Mouse (Mus musculus): Measurements from ENCODE around the gene Xirp2. TPM values are rescaled to one million over a fixed set of nuclear protein-coding genes. Genes with fewer than 3 reads are reported as not detected.
A peak's percentile ranks its signal among the peaks of the same experiment; 100 is the strongest.
"Not testable (repeated sequence)": the region's sequence is repeated elsewhere in the genome, so short reads cannot be mapped to it uniquely, and the experiment has no call there.

Gene Xirp2
- polyA plus RNA-seq (2016; fragmentation: Nextera tagmentation; extraction: Ambion mirVana), result not detected in 2 replicates

DNA sequence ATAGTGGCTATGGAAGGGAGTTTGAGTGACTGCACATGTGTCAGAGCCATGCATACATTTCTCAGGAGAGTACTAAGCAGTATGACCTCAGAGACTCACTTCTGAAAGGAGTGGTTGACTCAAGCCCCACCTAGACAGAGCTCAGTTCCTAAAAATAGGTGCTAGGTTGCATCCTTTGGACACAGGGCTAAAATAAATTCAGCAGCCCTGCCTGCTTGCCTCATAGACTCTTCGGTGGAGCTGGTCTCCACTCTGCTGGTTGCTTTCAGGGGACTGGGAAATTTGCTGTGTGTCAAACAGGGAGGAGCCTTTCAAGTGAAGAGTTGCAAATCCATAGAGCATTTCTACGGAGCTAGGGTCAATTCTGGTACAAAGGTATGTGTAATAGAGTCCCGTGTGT lies at the start of gene Xirp2:
Gene Xirp2 (plus strand): TSS at position 223 of the 400 bp plus-strand sequence.
- no peaks in the 10 kb centered on the region for H3K4me1 ChIP-seq
- no peak within 1 kb of the TSS for H3K27ac ChIP-seq (replicated peaks)
- no peak within 1 kb of the TSS for H3K4me3 ChIP-seq
- 84% methylated on average over 3 of the region's 3 CpGs for WGBS
- no peaks in the 10 kb centered on the region for H3K36me3 ChIP-seq (replicated peaks)
- DNase-seq (ENCODE audit: low spot score), result no peak
- H3K9me3 ChIP-seq, result no peaks in the 10 kb centered on the region
- H3K27me3 ChIP-seq (replicated peaks; ENCODE audit: low read depth, poor library complexity, severe bottlenecking), result no peaks in the 10 kb centered on the region

DNA sequence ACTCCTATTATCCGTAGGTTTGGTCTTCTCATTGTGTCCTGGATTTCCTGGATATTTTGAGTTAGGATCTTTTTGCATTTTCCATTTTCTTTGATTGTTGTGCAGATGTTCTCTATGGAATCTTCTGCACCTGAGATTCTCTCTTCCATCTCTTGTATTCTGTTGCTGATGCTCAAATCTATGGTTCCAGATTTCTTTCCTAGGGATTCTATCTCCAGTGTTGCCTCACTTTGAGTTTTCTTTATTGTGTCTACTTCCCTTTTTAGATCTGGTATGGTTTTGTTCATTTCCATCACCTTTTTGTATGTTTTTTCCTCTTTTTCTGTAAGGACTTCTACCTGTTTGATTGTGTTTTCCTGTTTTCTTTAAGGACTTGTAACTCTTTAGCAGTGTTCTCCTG lies 32.4 kb upstream of the Xirp2 start, which contains the start of gene Gm21830:
Gene Gm21830 (plus strand): TSS at position 301 of the 400 bp plus-strand sequence.
- not testable (repeated sequence) for H3K27me3 ChIP-seq (replicated peaks; ENCODE audit: low read depth, poor library complexity, severe bottlenecking); DNase-seq (ENCODE audit: low spot score); H3K27ac ChIP-seq (replicated peaks); H3K9me3 ChIP-seq; H3K36me3 ChIP-seq (replicated peaks); H3K4me1 ChIP-seq; H3K4me3 ChIP-seq
- WGBS, result no CpG with 5 or more reads among the region's 1 CpGs

DNA sequence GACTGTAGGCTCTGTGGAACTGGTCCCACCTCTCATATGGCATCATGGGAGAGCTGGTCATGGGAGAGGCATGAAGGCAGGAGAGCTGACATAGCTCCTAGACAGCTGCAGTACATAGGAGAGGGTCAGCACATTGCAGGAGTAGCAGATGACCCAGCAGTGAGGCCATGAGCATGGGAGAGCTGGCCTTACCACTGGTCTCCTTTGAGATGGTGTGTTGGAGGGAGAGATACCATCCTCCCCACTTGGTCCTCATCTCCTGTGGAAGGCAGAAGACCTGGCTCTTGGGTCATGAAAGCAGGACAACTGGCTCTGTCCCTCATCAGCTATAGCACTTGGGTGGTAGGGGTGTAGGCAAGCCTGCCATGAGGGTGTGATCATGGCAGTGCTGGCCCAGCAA lies 24.9 kb upstream of the Xirp2 start:
- no peak overlapping the region for H3K27ac ChIP-seq (replicated peaks)
- H3K4me1 ChIP-seq, result no peaks in the 10 kb centered on the region
- no peak for DNase-seq (ENCODE audit: low spot score)
- H3K9me3 ChIP-seq, result no peaks in the 10 kb centered on the region
- H3K4me3 ChIP-seq, result no peak overlapping the region
- H3K27me3 ChIP-seq (replicated peaks; ENCODE audit: low read depth, poor library complexity, severe bottlenecking), result no peaks in the 10 kb centered on the region
- no peaks in the 10 kb centered on the region for H3K36me3 ChIP-seq (replicated peaks)

DNA sequence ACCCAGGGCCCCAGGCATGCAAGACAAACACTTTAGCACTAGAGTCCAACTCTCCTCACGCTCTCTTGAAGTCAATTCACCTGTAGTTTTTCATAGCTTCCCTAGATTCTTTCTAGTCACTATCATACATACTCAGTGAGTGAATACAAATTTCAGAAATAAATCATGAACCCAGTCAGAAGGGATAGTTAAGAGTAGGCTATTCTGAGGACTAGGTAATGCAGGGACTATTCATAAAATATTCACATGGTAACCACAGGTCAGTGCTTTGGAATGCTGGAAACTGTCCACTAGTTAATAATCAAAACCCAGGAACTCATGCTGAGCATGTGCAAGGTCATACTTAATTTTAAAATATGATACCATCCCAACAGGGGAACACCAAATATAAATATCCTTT lies 23.0 kb upstream of the Xirp2 start:
- H3K4me1 ChIP-seq, result no peaks in the 10 kb centered on the region
- no peaks in the 10 kb centered on the region for H3K36me3 ChIP-seq (replicated peaks)
- H3K9me3 ChIP-seq, result no peaks in the 10 kb centered on the region
- no peaks in the 10 kb centered on the region for H3K27me3 ChIP-seq (replicated peaks; ENCODE audit: low read depth, poor library complexity, severe bottlenecking)
- H3K27ac ChIP-seq (replicated peaks), result no peak overlapping the region
- WGBS, result 96% methylated on average over 1 of the region's 1 CpGs
- no peak overlapping the region for H3K4me3 ChIP-seq
- DNase-seq (ENCODE audit: low spot score), result no peak

DNA sequence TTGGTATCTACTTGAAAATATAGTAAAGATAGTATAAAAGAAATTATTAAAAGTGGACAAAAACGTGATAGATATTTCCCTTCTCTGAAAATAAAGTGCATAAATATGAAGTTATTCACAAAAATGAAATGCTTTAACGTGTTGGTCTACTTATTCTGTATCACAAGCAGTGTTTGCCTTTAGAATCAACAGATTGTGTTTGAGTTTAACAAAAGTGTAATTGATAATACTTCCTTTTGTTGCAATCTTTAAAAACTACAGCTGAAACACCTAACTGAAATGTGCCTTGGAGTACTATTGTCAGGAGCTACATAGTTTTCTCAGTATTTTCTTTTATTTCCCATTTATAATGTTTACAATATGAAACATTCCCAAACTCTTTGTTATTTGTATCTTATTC lies 12.7 kb upstream of the Xirp2 start, which contains the start of gene Gm26727:
Gene Gm26727 (minus strand): TSS at position 101 of the 400 bp plus-strand sequence.
- DNase-seq (ENCODE audit: low spot score), result no peak
- no peak within 1 kb of the TSS for H3K27ac ChIP-seq (replicated peaks)
- H3K36me3 ChIP-seq (replicated peaks), result no peaks in the 10 kb centered on the region
- no peaks in the 10 kb centered on the region for H3K27me3 ChIP-seq (replicated peaks; ENCODE audit: low read depth, poor library complexity, severe bottlenecking)
- H3K9me3 ChIP-seq, result no peaks in the 10 kb centered on the region
- WGBS, result 70% methylated on average over 2 of the region's 2 CpGs
- no peak within 1 kb of the TSS for H3K4me3 ChIP-seq
- H3K4me1 ChIP-seq, result no peaks in the 10 kb centered on the region

DNA sequence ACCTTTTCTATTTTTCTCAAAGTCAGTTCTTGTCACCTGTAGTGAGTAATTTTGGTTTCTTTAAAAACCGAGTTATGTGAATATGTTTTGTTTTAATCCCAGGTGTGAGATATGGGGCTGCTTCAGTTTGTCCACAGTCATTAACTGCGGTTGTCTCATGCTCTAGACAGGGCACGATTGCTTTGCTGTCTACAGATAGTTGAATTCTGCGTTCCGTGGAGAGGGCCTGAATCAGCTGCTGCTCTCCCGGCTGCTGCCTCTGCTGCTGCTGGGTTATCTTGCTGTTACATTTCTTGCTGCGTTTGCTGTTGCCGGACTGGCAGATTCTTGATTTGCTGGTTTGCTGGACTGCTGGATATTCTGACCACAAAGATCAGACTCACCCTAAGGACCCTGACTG lies 7.5 kb upstream of the Xirp2 start:
- H3K36me3 ChIP-seq (replicated peaks), result no peaks in the 10 kb centered on the region
- WGBS, result 88% methylated on average over 8 of the region's 8 CpGs
- H3K27ac ChIP-seq (replicated peaks), result no peak overlapping the region
- H3K27me3 ChIP-seq (replicated peaks; ENCODE audit: low read depth, poor library complexity, severe bottlenecking), result no peaks in the 10 kb centered on the region
- no peaks in the 10 kb centered on the region for H3K4me1 ChIP-seq
- no peaks in the 10 kb centered on the region for H3K9me3 ChIP-seq
- H3K4me3 ChIP-seq, result no peak overlapping the region
- DNase-seq (ENCODE audit: low spot score), result no peak

DNA sequence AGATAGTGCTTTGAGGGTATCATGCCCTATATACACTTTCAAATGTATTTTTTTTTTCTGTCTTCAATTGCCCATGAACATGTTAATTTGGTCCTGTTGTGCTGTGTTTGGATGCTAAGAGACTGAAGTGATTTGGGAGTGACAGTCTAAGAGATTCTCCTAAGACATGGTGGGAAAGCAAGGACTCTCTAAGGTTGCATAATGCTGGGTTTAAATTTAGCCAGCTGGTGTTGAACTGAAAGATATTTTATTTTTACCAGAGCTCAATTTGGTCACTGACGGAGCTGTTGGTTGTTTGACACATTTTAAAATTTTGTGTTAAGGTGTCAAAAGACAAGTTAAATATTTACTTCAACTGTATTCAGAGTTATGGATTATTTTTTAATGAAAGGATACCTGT lies 970 bp downstream of the Xirp2 start:
- 93% methylated on average over 1 of the region's 1 CpGs for WGBS
- Histone ChIP-seq H3K27ac (replicated peaks) (no peak overlapping the region), H3K4me1 (no peaks in the 10 kb centered on the region), H3K27me3 (replicated peaks; ENCODE audit: low read depth, poor library complexity, severe bottlenecking) (no peaks in the 10 kb centered on the region), H3K36me3 (replicated peaks) (no peaks in the 10 kb centered on the region), H3K4me3 (no peak overlapping the region), H3K9me3 (no peaks in the 10 kb centered on the region)
- DNase-seq (ENCODE audit: low spot score), result no peak

DNA sequence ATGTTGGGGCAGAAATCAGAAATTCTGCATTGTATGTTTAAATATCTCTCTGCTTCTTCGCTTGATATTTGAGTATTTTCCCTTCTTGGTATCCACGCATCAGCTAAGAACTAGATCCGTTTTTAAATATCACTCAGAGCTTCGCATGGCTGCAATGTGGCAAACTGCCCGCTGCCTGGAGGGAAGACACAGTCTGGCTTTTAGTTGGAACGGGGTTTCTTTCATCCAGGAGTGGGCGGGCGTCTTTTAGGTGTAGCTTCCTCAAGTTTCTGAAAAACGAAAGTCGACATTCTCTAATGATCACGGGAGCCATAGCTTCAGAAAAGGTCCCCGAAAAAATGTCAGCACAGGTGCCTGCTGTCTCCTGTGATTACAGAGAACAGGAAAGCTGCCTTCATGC lies 1.4 kb downstream of the Xirp2 start:
- no peaks in the 10 kb centered on the region for H3K9me3 ChIP-seq
- H3K4me3 ChIP-seq, result no peak overlapping the region
- H3K27ac ChIP-seq (replicated peaks), result no peak overlapping the region
- WGBS, result 75% methylated on average over 12 of the region's 12 CpGs
- DNase-seq (ENCODE audit: low spot score), result no peak
- no peaks in the 10 kb centered on the region for H3K4me1 ChIP-seq
- no peaks in the 10 kb centered on the region for H3K27me3 ChIP-seq (replicated peaks; ENCODE audit: low read depth, poor library complexity, severe bottlenecking)
- no peaks in the 10 kb centered on the region for H3K36me3 ChIP-seq (replicated peaks)

DNA sequence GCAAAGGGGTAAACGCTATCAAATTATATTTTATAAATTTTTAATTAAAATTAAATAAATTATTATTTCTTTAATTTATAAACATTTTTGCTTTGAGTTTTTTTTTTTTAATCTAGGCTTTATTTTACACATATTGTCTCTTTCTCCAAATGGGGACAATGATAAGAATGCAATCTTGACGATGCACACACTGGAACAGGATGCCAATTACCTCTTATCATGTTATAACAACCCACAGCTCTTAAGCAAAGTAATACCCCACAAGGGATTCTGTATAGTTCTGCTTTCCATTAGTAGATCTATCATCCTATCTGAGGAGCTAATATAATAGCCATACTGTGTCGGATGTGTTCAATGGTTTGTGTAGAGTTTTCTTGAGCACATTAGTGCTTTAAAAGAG lies 15.1 kb downstream of the Xirp2 start:
- no peak for DNase-seq (ENCODE audit: low spot score)
- Histone ChIP-seq H3K4me1 (no peaks in the 10 kb centered on the region), H3K9me3 (no peaks in the 10 kb centered on the region), H3K27me3 (replicated peaks; ENCODE audit: low read depth, poor library complexity, severe bottlenecking) (no peaks in the 10 kb centered on the region), H3K27ac (replicated peaks) (no peak overlapping the region), H3K4me3 (no peak overlapping the region), H3K36me3 (replicated peaks) (no peaks in the 10 kb centered on the region)
- WGBS, result 74% methylated on average over 3 of the region's 3 CpGs

DNA sequence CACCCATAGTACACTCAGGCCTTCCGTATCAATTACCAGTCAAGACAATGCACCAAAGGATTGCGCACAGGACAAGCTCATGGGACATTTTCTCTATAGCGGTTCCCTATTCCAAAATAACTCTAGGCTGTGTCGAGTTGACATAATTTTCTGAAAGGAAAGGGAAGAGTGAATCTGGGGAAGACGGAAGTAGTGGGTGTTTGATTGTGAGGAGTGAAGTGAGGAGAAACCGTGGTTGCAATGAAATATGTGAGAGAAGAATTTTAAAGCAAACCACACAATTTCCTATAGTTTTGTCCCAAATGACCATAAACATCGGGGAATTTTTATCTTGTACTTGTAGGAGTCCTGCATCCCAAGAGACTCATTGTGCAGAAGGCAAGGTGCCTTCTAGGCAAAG lies 21.2 kb downstream of the Xirp2 start:
- Histone ChIP-seq H3K9me3 (no peaks in the 10 kb centered on the region), H3K36me3 (replicated peaks) (no peaks in the 10 kb centered on the region), H3K27ac (replicated peaks) (no peak overlapping the region), H3K4me1 (no peaks in the 10 kb centered on the region), H3K4me3 (no peak overlapping the region), H3K27me3 (replicated peaks; ENCODE audit: low read depth, poor library complexity, severe bottlenecking) (no peaks in the 10 kb centered on the region)
- no peak for DNase-seq (ENCODE audit: low spot score)
- 91% methylated on average over 7 of the region's 7 CpGs for WGBS

DNA sequence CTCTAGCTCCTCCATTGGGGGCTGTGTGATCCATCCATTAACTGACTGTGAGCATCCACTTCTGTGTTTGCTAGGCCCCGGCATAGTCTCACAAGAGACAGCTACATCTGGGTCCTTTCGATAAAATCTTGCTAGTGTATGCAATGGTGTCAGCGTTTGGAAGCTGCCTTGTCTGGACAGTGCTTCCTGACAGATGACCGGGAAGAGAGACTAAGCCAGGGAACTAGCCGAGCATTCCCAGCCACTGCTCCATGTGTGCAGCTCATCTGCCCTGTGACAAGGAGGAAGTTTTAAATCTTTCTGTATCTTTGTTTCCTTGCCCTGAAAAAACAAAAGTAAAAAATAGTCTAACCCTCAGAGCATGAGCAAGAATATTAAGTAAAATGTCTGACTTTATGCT lies 24.2 kb downstream of the Xirp2 start:
- not testable (repeated sequence) for DNase-seq (ENCODE audit: low spot score); H3K4me1 ChIP-seq; H3K27ac ChIP-seq (replicated peaks); H3K4me3 ChIP-seq; H3K9me3 ChIP-seq; H3K27me3 ChIP-seq (replicated peaks; ENCODE audit: low read depth, poor library complexity, severe bottlenecking); H3K36me3 ChIP-seq (replicated peaks)
- WGBS, result 89% methylated on average over 5 of the region's 5 CpGs

DNA sequence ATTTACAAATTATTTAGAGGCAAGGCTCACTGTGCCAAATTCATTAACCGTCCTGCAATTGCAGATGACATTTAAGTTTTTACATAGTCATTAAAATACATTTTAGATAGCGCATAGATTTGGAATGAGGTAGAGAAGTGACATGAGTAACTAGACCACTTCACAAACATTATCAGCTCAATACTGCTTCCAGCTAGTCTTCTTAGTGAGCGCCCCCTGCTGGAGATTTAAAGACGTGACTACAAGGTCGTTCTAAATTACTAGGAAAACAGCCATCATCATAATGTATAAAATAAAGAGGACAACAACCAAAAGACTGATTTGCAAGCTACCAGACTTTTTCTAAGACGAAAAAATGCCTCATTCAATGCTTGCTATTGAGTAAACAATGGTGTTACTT lies 32.0 kb downstream of the Xirp2 start:
- no peak overlapping the region for H3K27ac ChIP-seq (replicated peaks)
- WGBS, result 18% methylated on average over 6 of the region's 6 CpGs
- no peak overlapping the region for H3K4me3 ChIP-seq
- no peaks in the 10 kb centered on the region for H3K9me3 ChIP-seq
- H3K4me1 ChIP-seq, result no peaks in the 10 kb centered on the region
- H3K36me3 ChIP-seq (replicated peaks), result no peaks in the 10 kb centered on the region
- DNase-seq (ENCODE audit: low spot score), result peak; percentile 51
- H3K27me3 ChIP-seq (replicated peaks; ENCODE audit: low read depth, poor library complexity, severe bottlenecking), result no peaks in the 10 kb centered on the region

DNA sequence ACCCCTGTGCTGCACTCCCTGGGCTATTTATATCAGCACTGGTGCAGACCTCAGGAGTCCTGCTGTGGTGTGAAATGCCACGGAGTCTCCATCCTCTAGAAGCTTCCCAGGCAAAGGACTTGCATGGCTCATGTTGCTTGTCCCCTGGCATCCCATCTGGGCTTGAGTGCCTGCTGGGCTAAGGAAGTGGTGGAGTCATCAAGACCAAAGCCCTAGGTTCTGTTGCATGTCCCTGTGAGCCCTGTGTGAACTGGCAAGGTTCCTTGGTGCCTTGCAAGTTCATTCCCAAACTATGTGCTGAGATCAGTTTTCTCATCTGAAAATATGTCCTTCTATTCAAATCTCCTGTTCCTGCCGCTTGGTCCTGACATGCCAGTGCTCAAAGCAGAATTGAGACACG lies 35.2 kb downstream of the Xirp2 start:
- Histone ChIP-seq H3K9me3 (no peaks in the 10 kb centered on the region), H3K27ac (replicated peaks) (no peak overlapping the region), H3K4me1 (no peaks in the 10 kb centered on the region), H3K27me3 (replicated peaks; ENCODE audit: low read depth, poor library complexity, severe bottlenecking) (no peaks in the 10 kb centered on the region), H3K4me3 (no peak overlapping the region), H3K36me3 (replicated peaks) (no peaks in the 10 kb centered on the region)
- no peak for DNase-seq (ENCODE audit: low spot score)
- 72% methylated on average over 3 of the region's 3 CpGs for WGBS

DNA sequence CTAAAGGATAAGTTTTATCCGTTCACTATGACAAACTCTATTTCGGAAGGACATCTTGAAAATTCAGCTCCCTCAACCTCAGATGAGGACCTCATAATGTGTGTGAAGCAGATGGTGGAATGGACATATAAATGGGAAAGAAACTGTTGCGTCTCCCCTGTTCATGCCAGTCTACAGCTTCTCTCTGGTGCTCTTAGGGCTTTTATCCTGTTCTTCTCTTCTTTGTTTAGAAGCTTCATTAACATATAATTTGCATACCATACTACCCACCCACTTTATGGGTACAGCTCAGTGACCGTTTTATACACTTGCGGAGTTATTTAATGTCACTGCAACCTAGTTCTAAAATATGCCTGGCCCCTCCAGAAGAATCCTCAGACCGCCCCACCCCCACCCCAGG lies 40.9 kb downstream of the Xirp2 start:
- peaks cover 7% of the 10 kb centered on the region; the same call in 1 of the 2 replicates for H3K4me1 ChIP-seq

More for the DNA sequence above, 40.9 kb downstream of the Xirp2 start:
- Histone ChIP-seq H3K27ac (replicated peaks) (no peak overlapping the region), H3K27me3 (replicated peaks; ENCODE audit: low read depth, poor library complexity, severe bottlenecking) (no peaks in the 10 kb centered on the region), H3K9me3 (no peaks in the 10 kb centered on the region), H3K36me3 (replicated peaks) (no peaks in the 10 kb centered on the region), H3K4me3 (no peak overlapping the region)
- 90% methylated on average over 6 of the region's 6 CpGs for WGBS
- no peak for DNase-seq (ENCODE audit: low spot score)
